Mouse (Mus musculus) CH12.LX (cell line): ENCODE results near the gene Trap1a. TPM values are rescaled to one million over a fixed set of nuclear protein-coding genes. Genes with fewer than 3 reads are reported as not detected.
"Not testable (repeated sequence)": the region's sequence is repeated elsewhere in the genome, so short reads cannot be mapped to it uniquely, and the experiment has no call there.

Experiments
- DNase-seq: peaks from one replicate; pipeline ENCODE4 v3.0.0-alpha.2; 2013; ENCODE audit errors: extremely low read depth
- H3K27ac ChIP-seq: 2 replicates; pipeline ENCODE4 v1.5.1; 2012; ENCODE audit warnings: low read depth, mild to moderate bottlenecking, control low read depth, moderate library complexity; ENCODE audit not compliant: insufficient read depth
- H3K27me3 ChIP-seq: replicated peaks from 2 replicates; pipeline ENCODE3; 2012; ENCODE audit warnings: inconsistent platforms
- H3K36me3 ChIP-seq, 2 experiments: replicated peaks in 1 of 2; 2 replicates each; pipeline versions ENCODE3 to v1.6.1; 2012; ENCODE audit warnings: inconsistent platforms in 1 of 2, low read length in 1 of 2, mild to moderate bottlenecking in 1 of 2, mixed read lengths in 1 of 2, moderate library complexity in 1 of 2; ENCODE audit not compliant: control insufficient read depth in 1 of 2, insufficient read depth in 1 of 2
- H3K4me1 ChIP-seq, 2 experiments: 2 replicates each; pipeline ENCODE4 v1.6.1; 2012; ENCODE audit warnings: inconsistent platforms in 1 of 2, moderate library complexity in 1 of 2; ENCODE audit not compliant: insufficient read depth in 2 of 2, control insufficient read depth in 1 of 2
- H3K4me2 ChIP-seq: 2 replicates; pipeline ENCODE4 v1.6.1; 2012; ENCODE audit warnings: low read depth, mild to moderate bottlenecking, control low read depth; ENCODE audit not compliant: poor library complexity, insufficient read depth, severe bottlenecking
- H3K4me3 ChIP-seq, 3 experiments: fragments of 150-350 bp in 1 of 3; sonication (generic) in 1 of 3; replicated peaks in 1 of 3; 2 replicates each; pipeline versions ENCODE3 to v1.5.1; 2011 to 2012; ENCODE audit warnings: low read depth in 2 of 3, low read length in 2 of 3, mild to moderate bottlenecking in 2 of 3, moderate library complexity in 2 of 3, control low read depth in 1 of 3, improper control_type of control experiment in 1 of 3, inconsistent platforms in 1 of 3, mixed read lengths in 1 of 3; ENCODE audit not compliant: poor library complexity in 1 of 3
- H3K79me2 ChIP-seq: replicated peaks from 2 replicates; pipeline ENCODE4 v1.6.1; 2012; ENCODE audit warnings: mild to moderate bottlenecking, moderate library complexity; ENCODE audit not compliant: control insufficient read depth, poor library complexity, insufficient read depth, severe bottlenecking; ENCODE audit errors: extremely low read depth
- H3K9ac ChIP-seq: 2 replicates; pipeline ENCODE4 v1.6.1; 2012; ENCODE audit warnings: low read depth, mild to moderate bottlenecking, control low read depth, moderate library complexity; ENCODE audit not compliant: insufficient read depth
- H3K9me3 ChIP-seq: replicated peaks from 2 replicates; pipeline ENCODE3; 2012; ENCODE audit warnings: low read length, inconsistent platforms, mixed read lengths
- CHD1 ChIP-seq: IDR thresholded peaks from 2 replicates; pipeline ENCODE4 v1.6.1; 2012; ENCODE audit warnings: low read depth, low read length, improper control_type of control experiment, inconsistent platforms
- CHD2 ChIP-seq: IDR thresholded peaks from 2 replicates; pipeline ENCODE4 v1.6.1; 2011; ENCODE audit warnings: low read length, improper control_type of control experiment
- EP300 ChIP-seq: IDR thresholded peaks from 2 replicates; pipeline ENCODE4 v1.6.1; 2011; ENCODE audit warnings: low read length, improper control_type of control experiment
- ETS1 ChIP-seq: conservative IDR thresholded peaks from 2 replicates; pipeline ENCODE4 v1.6.1; 2012; ENCODE audit warnings: low read depth, mild to moderate bottlenecking, inconsistent platforms, low read length, improper control_type of control experiment, moderate library complexity
- GABPA ChIP-seq: IDR thresholded peaks from 2 replicates; pipeline ENCODE4 v1.6.1; 2012; ENCODE audit warnings: low read depth, low read length, improper control_type of control experiment, inconsistent platforms; ENCODE audit not compliant: insufficient replicate concordance
- HCFC1 ChIP-seq: IDR thresholded peaks from 2 replicates; pipeline ENCODE4 v1.6.1; 2012; ENCODE audit warnings: low read depth, mild to moderate bottlenecking, inconsistent platforms, low read length, improper control_type of control experiment
- JUN ChIP-seq: IDR thresholded peaks from 2 replicates; pipeline ENCODE4 v1.6.1; 2011; ENCODE audit warnings: low read depth, mild to moderate bottlenecking, low read length, improper control_type of control experiment, moderate library complexity; ENCODE audit not compliant: insufficient read depth
- JUND ChIP-seq: conservative IDR thresholded peaks from 2 replicates; pipeline ENCODE4 v1.6.1; 2011; ENCODE audit warnings: low read depth, low read length, improper control_type of control experiment
- MAFK ChIP-seq: IDR thresholded peaks from 2 replicates; pipeline ENCODE4 v1.6.1; 2011; ENCODE audit warnings: low read length, improper control_type of control experiment; ENCODE audit not compliant: insufficient replicate concordance
- MAX ChIP-seq: IDR thresholded peaks from 2 replicates; pipeline ENCODE4 v1.6.1; 2011; ENCODE audit warnings: low read length, improper control_type of control experiment
- MAZ ChIP-seq: IDR thresholded peaks from 2 replicates; pipeline ENCODE4 v1.6.1; 2012; ENCODE audit warnings: low read depth, mild to moderate bottlenecking, inconsistent platforms, low read length, improper control_type of control experiment, moderate library complexity
- MYC ChIP-seq: IDR thresholded peaks from 2 replicates; pipeline ENCODE4 v1.6.1; 2011; ENCODE audit warnings: low read depth, mild to moderate bottlenecking, improper control_type of control experiment, low read length
- NELFE ChIP-seq: IDR thresholded peaks from 2 replicates; pipeline ENCODE4 v1.6.1; 2011; ENCODE audit warnings: low read depth, low read length, improper control_type of control experiment
- POLR2A ChIP-seq: IDR thresholded peaks from 2 replicates; pipeline ENCODE4 v1.6.1; 2011; ENCODE audit warnings: low read depth, mild to moderate bottlenecking, improper control_type of control experiment, low read length
- POLR2AphosphoS2 ChIP-seq: IDR thresholded peaks from 2 replicates; pipeline ENCODE4 v1.6.1; 2011; ENCODE audit warnings: low read depth, low read length, improper control_type of control experiment
- SIN3A ChIP-seq: IDR thresholded peaks from 2 replicates; pipeline ENCODE4 v1.6.1; 2012; ENCODE audit warnings: low read length, improper control_type of control experiment, inconsistent platforms
- TBP ChIP-seq: conservative IDR thresholded peaks from 2 replicates; pipeline ENCODE4 v1.6.1; 2011; ENCODE audit warnings: low read depth, low read length, improper control_type of control experiment
- TCF12 ChIP-seq: IDR thresholded peaks from 2 replicates; pipeline ENCODE4 v1.6.1; 2014; ENCODE audit warnings: low read depth, mild to moderate bottlenecking, inconsistent platforms, low read length, improper control_type of control experiment
- UBTF ChIP-seq: IDR thresholded peaks from 2 replicates; pipeline ENCODE4 v1.6.1; 2012; ENCODE audit warnings: low read depth, mild to moderate bottlenecking, inconsistent platforms, low read length, improper control_type of control experiment, moderate library complexity
- USF2 ChIP-seq: conservative IDR thresholded peaks from 2 replicates; pipeline ENCODE4 v1.6.1; 2011; ENCODE audit warnings: low read depth, low read length, improper control_type of control experiment
- ZKSCAN1 ChIP-seq: IDR thresholded peaks from 2 replicates; pipeline ENCODE4 v1.6.1; 2012; ENCODE audit warnings: low read depth, inconsistent platforms, low read length, improper control_type of control experiment, borderline replicate concordance
- ZMIZ1 ChIP-seq: IDR thresholded peaks from 2 replicates; pipeline ENCODE4 v1.6.1; 2012; ENCODE audit warnings: low read depth, mild to moderate bottlenecking, inconsistent platforms, low read length, improper control_type of control experiment
- ZNF384 ChIP-seq: IDR thresholded peaks from 2 replicates; pipeline ENCODE4 v1.6.1; 2012; ENCODE audit warnings: low read depth, low read length, improper control_type of control experiment, inconsistent platforms
- dilution Hi-C: fragments of 300-500 bp; cut with MboI; formaldehyde crosslinking; loops from 2 replicates; pipeline ENCODE4 v1.14.3; 2020; ENCODE audit warnings: low sequenced_read_pairs; ENCODE audit not compliant: extremely low pct_unique_long_range_greater_than_20kb, extremely low pct_ligation_motif_present
- in situ Hi-C: fragments of 300-500 bp; cut with MboI; formaldehyde crosslinking; loops from 3 replicates; pipeline ENCODE4 v1.14.3; 2019; ENCODE audit warnings: low sequenced_read_pairs, low pct_ligation_motif_present, low pct_unique_long_range_greater_than_20kb, mixed read lengths
- polyA plus RNA-seq: library from polyadenylated mRNA; unstranded; fragments of >175 nt; gene quantifications from 2 replicates; pipeline ENCODE4 v1.2.1, GENCODE M21; 2012; ENCODE audit warnings: low read depth; ENCODE audit not compliant: insufficient read length
- total RNA-seq, 2 experiments: library from RNA; depleted of rRNA; stranded (reverse); fragments of 300-350 nt in 1 of 2; fragments of >200 nt in 1 of 2; gene quantifications; 2 replicates each; pipeline ENCODE4 v1.2.3; 2012 to 2014

The Trap1a gene
- total and polyA plus RNA-seq, 3 experiments: 0.26 TPM; not detected in 2

GRCm38 (mm10) chrX:139295325-139295724 lies 38.2 kb upstream of the Trap1a start:
- H3K27ac ChIP-seq: no peak overlapping the region
- in situ Hi-C loops (no loop called here), dilution Hi-C loops (no loop called here)
- H3K9ac ChIP-seq: no peak overlapping the region
- no peaks in the 10 kb centered on the region for H3K27me3 ChIP-seq
- no peak for DNase-seq
- no peaks in the 10 kb centered on the region for H3K36me3 ChIP-seq
- H3K4me1 ChIP-seq: no peaks in the 10 kb centered on the region
- H3K4me2 ChIP-seq: no peak overlapping the region
- no peaks in the 10 kb centered on the region for H3K79me2 ChIP-seq
- no peaks in the 10 kb centered on the region for H3K9me3 ChIP-seq
- TF ChIP-seq ETS1: no peak
- TF ChIP-seq TCF12: no peak
- no peak for TF ChIP-seq JUN
- no peak for TF ChIP-seq USF2
- no peak for TF ChIP-seq HCFC1
- no peak for TF ChIP-seq GABPA
- no peak for TF ChIP-seq MYC
- TF ChIP-seq MAZ: no peak
- no peak for TF ChIP-seq MAX
- no peak for TF ChIP-seq CHD1
- no peak for TF ChIP-seq POLR2AphosphoS2
- no peak for TF ChIP-seq TBP
- no peak for TF ChIP-seq SIN3A
- TF ChIP-seq ZKSCAN1: no peak
- TF ChIP-seq NELFE: no peak
- H3K4me3 ChIP-seq: no peak overlapping the region

- H3K27ac ChIP-seq, in situ Hi-C loops, H3K79me2 ChIP-seq: not testable (repeated sequence)
These were observed 16.1 kb upstream of the Trap1a start for GRCm38 (mm10) chrX:139317356-139317755.

GRCm38 (mm10) chrX:139332583-139332982 lies 900 bp upstream of the Trap1a start:
- Histone ChIP-seq H3K36me3 (no peaks in the 10 kb centered on the region), H3K4me2 (no peak overlapping the region), H3K9ac (no peak overlapping the region), H3K27ac (no peak overlapping the region), H3K9me3 (no peaks in the 10 kb centered on the region), H3K4me1 (no peaks in the 10 kb centered on the region), H3K4me3 (no peak overlapping the region), H3K27me3 (no peaks in the 10 kb centered on the region), H3K79me2 (no peaks in the 10 kb centered on the region)
- dilution Hi-C loops: no loop called here
- in situ Hi-C loops: no loop called here
- TF ChIP-seq USF2 (no peak), ZNF384 (no peak), ZMIZ1 (no peak), ETS1 (no peak), UBTF (no peak), MAFK (no peak), CHD2 (no peak), JUND (no peak), TCF12 (no peak), GABPA (no peak), POLR2A (no peak), EP300 (no peak)
- no peak for DNase-seq

More at GRCm38 (mm10) chrX:139317356-139317755, 16.1 kb upstream of the Trap1a start:
- H3K4me2 ChIP-seq, H3K9ac ChIP-seq, DNase-seq, dilution Hi-C loops, H3K4me3 ChIP-seq, H3K9me3 ChIP-seq, H3K27me3 ChIP-seq, H3K36me3 ChIP-seq, H3K4me1 ChIP-seq: not testable (repeated sequence)
